Mouse (Mus musculus) monocyte, adult 59 days (primary cell): ENCODE data around the gene Aym1. TPM values are rescaled to one million over a fixed set of nuclear protein-coding genes. Genes with fewer than 3 reads are reported as not detected.

Experiments
- total RNA-seq, 2 experiments: library from RNA; stranded (reverse); gene quantifications; one replicate each; pipeline ENCODE4 v1.2.4; 2023

Aym1 gene
- total RNA-seq: not detected

GRCm38 (mm10) chr5:113357186-113357585, at the start of gene Aym1:
Aym1 (plus strand) TSS chr5:113357294.

DNA sequence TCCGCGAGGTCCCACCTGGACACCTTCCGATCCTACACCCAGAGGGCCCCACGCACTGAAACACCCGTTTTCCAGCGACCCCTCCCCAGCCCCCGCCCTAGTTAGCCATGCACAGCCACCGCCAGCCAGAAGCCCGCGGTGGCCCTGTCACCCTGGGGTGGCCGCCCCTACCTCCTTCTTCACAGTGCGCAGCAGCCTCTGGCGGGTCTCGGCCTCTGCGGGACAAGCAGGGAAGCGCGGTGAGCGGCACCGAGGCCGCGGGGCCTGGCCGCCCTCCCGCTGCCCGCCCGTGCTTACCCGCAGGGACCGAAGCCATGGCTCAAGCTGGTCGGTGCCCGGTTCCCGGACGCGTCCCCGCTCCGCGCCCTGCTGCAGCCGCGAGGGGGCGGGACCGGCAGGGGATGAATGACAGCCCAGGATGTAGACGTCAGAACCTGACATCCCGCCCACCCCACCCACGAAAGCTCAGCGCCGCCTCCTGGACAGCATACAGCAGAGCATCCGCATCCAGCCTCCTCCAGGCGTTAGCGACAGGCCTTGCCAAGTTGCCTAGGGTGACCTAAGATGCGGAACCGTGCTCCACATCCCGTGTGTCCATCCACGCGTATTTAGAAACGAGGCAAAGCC, 46.6 kb upstream of the Aym1 start, which contains the start of gene Sgsm1:
TSS of gene Sgsm1 (minus strand) at position 410 of the 627 bp plus-strand sequence.

Other genes starting within 250 kb of the Aym1 start
- 1 to 10 TPM; 7.0 to 7.7 TPM for gene 2900026A02Rik, start 136.1 kb upstream of the Aym1 start, total RNA-seq
- gene Tmem211, start 130.4 kb upstream of the Aym1 start, total RNA-seq: not detected
- gene Sgsm1, start 46.5 kb upstream of the Aym1 start, total RNA-seq: not detected
- gene Wscd2, start 133.0 kb downstream of the Aym1 start, total RNA-seq: not detected